Mouse (Mus musculus) retina, embryonic 14.5 days (tissue): ENCODE measurements around the gene Lrrfip1.

Source experiments
- DNase-seq: peaks from one replicate; pipeline ENCODE4 v3.0.0-alpha.2; 2015; ENCODE audit warnings: low spot score

Gene Lrrfip1

GRCm38 (mm10) chr1:91057311-91058245, 59.0 kb downstream of the Lrrfip1 start:
- no peak for DNase-seq

GRCm38 (mm10) chr1:91058251-91058650, 59.7 kb downstream of the Lrrfip1 start:
- DNase-seq: no peak

DNA sequence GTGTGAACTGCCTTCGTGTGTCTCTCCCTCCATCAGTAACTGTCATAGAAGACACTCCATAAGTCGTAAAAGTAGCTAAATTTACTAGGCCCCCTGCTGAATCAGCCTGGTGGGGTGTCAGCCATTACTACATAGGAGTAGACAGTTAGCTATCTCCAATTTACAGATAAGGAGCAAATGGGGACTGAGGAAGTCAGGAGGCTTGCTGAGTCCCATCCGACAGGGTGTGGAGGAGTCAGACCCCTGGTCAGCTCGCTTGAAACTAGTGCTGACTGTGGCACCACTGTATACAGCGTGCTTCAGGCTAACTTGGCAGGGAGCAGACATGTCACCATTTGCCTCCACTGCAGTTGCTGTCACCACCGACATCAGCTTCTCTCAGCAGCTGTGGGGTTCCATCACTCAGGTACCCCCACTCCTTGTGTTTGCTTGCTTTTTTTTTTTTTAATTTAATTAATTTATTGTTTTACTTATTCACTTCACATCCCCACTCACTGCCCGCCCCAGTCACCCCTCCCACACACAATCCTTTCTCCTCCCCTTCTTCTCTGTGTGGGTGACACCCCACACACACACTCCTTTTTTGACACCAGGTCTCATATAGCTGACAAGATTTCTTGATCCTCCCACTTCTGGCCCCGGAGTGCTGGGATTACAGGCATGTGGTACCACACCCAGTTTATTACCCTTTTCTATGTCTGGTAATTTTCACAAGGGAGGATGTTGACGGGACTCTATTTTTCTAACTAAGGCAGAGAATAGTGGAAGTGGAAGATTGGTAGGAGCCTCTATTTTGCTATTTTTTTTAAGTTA, 61.5 kb downstream of the Lrrfip1 start:
- DNase-seq: no peak

DNA sequence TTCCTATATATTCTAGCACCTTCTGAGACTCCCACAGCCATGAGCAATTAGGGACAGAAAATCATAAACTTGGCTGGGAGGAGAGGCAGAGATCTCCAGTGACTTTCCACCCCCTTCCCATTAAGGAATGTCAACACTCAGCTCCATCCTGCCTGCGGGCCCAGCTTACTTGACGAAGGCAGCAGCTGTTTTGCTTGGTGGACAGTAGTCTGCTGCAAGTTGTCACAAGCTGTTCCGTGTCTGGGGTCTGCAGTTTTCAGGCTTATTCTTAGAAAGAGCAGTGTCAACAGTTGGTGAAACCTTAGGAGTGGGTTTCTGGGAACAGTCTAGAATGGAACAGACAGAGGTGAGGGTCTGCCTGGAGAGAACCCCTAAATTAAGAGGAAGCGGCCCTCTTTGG, 62.6 kb downstream of the Lrrfip1 start:
- DNase-seq: no peak

DNA sequence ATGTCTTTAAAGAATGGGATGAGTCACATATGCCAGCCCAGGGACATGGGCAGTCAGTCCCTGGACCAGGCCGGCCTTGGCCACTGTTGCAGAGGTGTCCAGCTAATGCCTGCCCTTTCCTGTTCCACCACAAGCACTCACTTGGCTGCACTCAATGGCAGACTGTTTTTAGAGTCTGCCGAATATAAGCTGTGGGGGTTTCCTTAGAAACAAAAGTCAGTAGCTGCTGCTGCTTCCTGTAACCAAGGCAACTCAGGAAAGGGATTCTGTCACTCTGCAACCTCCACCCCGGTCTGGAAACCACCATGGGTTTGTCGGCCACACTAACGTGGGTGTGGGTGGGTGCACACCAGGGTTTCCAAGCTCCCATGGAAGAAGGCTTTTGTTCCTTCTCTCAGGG, 63.8 kb downstream of the Lrrfip1 start:
- DNase-seq: no peak

- no peak for DNase-seq
Measured at GRCm38 (mm10) chr1:91064053-91064452, 65.5 kb downstream of the Lrrfip1 start.

DNA sequence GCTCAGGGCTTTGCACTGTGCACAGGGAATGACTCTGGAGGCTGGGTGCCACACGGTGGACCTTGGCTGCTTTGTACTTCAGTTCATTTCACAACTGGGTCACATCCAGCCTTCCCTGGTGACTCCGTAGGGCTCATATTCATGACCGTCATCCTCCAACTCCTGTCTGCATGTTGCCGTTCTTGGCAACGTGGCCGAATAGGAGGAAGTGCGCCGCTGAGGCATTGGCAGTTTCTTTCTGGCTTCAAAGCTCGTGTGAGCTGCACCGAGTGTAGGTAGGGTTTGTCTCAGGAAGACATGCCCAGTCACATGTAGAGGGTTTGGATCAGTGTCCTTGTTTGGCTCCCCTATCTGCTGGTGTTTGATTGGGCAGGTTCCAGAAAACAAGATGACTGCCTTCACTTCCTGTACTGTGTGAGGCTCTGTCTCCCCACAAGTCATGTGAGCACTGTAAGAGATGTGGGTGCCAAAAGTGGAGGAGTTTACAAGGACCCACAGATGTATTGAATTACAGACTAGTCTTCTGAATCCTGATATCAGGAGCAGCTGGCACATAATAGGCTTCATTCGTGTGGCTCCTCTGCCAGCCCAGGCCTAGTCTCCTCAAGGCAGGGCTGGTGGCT, 66.5 kb downstream of the Lrrfip1 start:
- DNase-seq: no peak

DNA sequence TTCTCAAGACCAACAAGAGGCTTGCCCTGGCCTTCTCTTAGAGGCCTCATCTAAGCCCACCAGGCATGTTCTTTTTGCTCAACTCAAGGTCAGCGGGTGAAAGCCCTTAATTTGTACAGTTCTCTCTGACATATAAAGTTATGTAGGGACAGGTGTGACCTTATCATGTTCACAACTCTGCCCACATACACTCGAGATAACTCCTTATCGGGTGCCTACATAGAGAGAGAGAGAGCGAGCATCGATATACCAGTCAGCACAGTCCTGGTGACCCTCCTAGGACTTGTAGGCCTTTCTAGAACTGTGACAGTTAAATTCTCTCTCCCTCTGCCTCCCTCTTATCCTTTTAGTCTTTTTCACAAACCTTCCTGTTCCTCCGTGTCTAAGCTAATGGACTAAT, 67.5 kb downstream of the Lrrfip1 start:
- no peak for DNase-seq

DNA sequence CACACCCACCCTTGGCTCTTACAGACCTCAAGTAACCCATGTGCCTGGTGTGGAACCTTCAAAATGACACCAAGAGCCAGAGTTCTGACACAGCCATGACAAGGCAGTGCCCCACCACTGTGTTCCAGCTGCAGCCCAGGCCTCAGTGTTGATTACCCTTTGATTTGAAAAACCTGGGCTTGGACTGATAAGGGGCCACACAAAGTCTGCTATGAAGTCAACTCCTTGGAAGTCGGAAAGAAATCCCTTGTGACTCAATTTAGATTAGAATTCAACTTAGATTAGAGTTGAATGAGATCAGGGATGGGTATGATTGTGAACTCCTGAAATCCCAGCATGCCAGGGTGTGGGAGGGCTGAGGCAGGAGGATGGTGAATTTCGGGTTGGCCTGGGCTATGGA, 68.1 kb downstream of the Lrrfip1 start:
- no peak for DNase-seq

DNA sequence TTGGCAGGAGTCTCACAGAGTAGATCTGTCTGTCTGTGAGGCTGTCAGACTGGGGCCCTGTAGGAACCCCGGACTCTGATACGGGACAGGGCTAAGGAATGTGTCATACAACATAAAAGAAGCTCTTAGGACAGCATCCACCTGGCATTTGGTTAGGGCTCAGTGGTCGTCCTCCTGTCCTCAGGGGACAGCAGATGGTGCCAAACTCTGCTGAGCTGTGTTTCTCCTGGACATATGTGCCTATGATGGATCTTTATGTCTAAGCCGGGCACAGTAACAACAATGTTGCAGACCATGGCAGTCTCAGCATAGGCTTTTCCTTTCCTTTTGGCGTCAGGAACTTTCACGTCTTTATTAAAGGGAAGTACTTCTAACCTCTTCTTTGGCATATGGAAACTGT, 69.2 kb downstream of the Lrrfip1 start:
- no peak for DNase-seq

DNA sequence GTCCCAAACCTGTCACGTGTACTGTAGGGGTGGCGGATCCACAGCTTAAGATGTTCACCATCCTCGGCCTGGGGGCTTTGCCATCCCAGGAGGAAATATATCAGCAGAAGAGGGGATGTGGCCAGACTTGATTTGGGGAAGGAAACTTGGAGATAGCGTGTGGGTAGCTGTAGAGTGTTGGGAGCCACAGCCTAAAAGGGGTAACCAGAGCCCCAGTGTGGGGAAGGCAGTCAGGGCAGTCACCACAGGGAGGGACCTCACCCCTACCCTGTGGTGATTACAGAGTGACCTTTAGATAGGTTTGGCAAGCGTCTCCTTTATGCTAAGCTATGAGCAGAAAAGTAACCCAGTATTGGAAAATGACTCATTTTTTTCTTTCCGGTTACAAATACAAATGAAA, 71.0 kb downstream of the Lrrfip1 start:
- no peak for DNase-seq

DNA sequence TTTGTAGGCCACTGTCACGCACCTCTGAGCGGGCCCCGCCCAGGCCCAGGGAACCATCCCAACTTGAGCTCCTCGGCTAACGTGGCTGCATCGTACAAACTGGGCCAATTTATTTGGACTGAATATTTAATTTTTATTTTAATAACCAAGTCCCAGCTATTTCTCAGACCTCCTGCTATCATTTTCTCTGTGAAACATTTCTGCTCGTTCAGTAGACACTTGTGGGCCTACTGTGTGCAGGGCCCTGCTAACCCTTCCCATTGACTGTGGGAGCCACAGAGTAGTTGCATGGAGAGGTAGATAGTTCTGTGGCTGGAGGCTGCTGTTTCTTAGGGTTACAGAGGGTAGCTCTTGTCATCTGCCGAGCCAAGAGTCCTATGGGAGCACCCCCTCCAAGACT, 72.0 kb downstream of the Lrrfip1 start:
- DNase-seq: no peak

DNA sequence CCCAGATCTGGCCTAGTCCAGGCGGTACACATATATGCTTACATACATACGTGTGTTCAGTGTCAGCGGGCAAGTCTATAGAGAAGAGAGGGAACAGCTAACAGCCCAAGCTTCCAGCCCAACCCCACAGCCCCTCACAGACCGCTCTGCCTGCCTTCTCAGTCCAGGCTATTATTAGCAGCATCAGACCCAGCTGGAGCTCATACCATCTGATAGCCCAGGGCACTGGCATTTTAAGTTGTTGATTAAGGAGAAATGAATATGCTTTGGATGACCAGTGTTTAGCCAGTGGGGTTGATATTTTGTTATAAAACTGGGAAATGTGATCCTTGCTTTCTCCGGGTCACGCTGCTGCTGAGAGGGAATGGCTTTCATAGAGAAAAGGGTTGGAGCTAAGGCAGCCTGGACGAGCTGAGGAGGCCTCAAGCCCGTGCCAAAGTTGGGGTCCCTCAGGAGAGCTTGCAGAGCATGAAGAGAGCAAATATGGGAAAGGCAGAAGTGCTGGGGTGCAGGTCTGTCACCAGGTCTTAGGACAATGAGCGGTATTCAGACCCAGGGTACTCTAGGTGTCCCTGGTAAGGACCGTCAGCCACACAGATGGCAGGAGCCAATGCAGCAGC, 73.2 kb downstream of the Lrrfip1 start:
- DNase-seq: no peak

GRCm38 (mm10) chr1:91076946-91077345, 78.4 kb downstream of the Lrrfip1 start:
- no peak for DNase-seq

GRCm38 (mm10) chr1:91077456-91077855, 78.9 kb downstream of the Lrrfip1 start:
- DNase-seq: no peak

GRCm38 (mm10) chr1:91077980-91078379, 79.4 kb downstream of the Lrrfip1 start:
- no peak for DNase-seq

DNA sequence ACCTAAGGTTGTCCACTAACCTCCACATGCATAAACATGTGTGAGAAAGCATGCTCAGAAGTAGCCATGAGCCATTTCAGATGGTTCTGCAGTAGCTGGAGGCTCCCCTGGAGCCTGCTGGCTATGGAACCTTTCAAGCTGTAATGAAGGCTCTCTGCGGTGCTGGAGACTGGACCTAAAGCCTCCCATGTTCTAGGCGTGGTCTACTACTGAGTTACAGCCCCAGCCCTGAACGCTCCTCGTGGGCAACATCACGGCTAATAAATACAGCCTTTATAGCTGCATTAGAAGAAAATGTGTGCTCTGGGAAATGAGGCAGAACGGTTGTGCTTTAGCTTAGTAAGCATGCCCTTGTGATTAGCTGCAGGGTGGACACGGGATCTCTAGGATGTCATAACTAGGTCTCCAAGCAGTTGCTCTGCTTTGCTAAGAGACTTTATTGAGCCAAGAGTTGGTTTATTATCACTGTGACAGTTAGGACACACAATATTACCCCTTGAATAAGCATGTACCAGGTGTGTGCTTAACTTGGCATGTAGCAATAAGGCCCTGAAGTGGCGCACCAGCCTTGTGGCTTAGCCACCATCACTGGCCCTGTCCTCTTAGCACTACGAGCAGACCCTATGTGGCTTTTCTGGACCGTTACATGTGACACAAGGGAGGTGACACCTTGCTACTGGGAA, 81.3 kb downstream of the Lrrfip1 start:
- no peak for DNase-seq

DNA sequence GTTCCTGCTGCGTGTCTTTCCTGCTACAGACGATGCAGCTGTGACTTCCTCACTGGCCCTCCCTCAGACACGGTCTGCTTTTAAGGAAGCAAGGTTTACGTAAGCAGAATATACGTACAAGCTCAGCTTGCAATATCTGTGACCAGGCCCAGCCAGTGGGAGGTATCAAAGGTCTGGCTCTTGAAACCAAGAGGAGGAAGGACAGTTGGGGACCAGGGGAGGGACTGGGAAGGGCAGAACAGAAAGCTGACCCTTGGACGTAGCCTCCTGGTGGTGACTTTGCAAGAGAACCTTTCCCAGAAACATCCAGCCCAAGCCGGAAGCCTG, 81.8 kb downstream of the Lrrfip1 start:
- no peak for DNase-seq

DNA sequence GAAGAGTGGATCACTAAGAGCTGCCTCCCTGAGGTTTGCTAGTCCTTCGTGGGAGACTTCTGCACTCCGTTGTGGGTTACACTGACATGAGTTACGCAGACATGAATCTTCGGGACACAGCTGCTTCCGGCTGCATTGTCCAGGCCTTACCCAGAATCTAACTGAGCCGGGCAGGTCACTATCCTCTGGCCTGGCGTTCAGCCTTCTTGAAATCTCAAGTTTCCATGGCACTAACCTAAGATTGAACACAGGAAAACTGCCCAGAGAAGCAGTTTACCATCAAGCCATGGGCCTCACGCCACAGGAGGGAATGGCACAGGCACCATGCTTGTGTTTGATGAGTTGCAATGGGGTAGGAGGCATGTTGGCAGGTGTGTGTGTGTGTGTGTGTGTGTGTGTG, 85.8 kb downstream of the Lrrfip1 start:
- no peak for DNase-seq

- no peak for DNase-seq
Measured at GRCm38 (mm10) chr1:91085009-91085408, 86.5 kb downstream of the Lrrfip1 start.

DNA sequence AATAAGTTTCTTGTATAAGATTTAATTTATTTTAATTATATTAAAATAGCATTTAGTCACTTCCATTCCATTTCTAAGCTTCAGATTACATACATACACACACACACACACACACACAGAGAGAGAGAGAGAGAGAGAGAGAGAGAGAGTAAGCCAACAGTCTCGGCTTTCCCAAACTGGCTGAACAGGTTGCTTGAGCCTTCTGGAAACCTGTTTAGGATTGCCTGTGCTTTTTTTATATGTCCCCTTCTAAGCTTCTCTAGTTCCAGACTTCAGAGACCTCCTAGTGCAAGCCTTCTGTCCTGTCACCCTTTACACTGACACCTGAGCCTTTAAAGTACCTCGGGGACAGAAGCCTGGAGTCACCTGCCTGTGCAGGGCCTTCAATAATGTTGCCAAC, 87.1 kb downstream of the Lrrfip1 start:
- no peak for DNase-seq

DNA sequence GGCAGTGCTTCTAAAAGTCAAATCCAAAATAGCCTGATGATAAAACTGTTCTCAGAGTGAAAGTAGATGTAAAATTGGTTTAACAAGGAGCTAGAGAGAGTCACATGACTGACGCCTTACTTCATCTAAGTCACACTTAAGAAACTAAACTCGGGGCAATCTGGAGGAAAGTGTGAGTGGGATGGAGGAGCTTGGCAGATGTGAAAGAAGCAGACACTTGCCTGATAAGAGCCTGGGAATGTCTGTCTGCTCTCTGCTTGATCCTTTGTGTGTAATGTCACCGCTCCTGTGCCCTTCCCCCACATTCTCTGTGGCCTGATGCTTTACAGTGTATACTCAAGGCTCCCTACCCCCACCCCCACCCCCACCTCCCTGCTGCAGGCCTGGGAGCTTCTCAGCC, 87.8 kb downstream of the Lrrfip1 start:
- DNase-seq: no peak
